Mouse (Mus musculus) liver, adult (tissue): ENCODE measurements around the gene Rftn2.

ENCODE experiments used
- GATA4 ChIP-seq: IDR thresholded peaks from 2 replicates; pipeline ENCODE4 v1.6.1; 2014; ENCODE audit warnings: mild to moderate bottlenecking, low read length; ENCODE audit not compliant: insufficient replicate concordance

Gene Rftn2

DNA sequence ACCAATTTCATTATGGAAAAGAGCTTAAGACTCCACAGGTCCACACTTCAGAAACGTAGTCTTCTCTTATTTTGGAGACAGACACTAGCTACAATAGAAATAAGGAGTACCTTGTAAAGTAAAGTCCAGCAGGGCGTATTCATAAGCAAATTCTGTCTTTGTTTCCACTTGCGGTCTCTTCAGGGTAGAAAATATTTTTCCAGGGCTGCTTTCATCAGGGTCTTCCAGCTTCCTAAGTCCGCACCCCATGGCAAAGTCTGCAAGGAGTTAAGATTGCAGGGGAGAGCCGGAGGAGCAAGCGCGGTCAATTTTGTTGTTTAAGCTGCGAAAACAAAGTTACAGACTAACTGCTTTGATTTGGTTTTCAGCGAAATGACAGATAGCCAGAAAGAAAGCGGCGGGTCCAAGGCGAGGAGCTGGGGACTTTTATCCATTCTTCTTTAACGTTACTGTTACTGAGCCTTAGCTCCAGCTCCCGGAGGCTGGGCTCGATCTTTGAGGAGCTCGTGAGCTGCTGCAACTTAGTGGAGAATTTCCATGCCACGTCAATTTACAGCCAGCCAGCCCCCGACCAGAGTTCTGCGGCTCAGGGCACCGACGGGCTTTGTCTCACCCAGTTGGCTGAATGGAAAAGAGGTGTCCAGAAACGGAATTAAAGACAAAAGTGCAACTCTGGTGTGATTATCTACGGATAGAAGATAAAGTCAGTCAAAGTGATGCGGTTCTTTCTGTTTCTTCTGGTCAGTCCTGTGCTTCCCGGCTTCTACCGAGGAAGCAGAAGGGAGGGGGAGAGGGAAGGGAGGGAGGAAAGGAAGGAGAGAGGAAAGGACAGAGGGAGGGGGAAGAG, at the start of gene Rftn2:
Rftn2 (minus strand) TSS at position 772 of the 847 bp plus-strand sequence.
- TF ChIP-seq GATA4, result no peak; the same call in 1 of the 2 replicates

DNA sequence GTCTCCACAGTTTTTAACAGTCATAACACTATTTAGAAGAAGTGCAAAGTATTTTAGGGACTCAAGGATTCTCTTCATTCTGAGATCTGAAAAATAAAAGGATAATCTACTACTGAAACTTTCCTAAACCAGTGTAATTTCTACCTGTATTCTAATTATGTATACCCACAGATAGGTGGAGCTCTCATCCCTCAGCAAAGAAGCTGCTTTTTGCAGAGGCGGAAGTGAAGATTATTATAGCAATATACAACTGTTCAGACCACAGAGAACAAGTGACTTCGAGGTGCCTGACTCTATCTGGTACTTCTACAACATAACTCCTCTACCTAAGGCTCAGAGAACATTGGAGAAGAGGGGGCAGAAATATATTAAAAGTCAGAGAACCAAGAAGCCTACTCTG, 38.9 kb upstream of the Rftn2 start:
- TF ChIP-seq GATA4, result no peak

DNA sequence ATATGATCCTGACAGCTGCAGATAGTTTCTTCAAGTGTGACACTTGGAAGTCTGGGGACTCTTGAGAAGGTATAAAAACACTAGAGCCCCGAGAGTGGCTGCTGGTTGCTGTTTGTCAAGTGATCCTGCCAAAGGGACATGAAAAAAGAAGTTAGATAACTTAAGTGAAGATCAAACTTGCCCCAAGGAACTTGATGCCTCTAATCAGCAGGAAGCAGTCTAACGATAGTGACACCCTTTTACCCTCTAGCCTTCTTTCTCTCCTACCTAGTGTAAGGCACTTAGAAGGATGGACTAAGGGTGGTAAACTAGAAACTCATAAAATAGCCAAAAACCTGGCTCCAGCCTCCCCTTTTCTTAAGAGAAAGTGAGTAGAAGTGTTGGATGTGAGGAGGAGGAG, 37.8 kb upstream of the Rftn2 start:
- no peak for TF ChIP-seq GATA4

DNA sequence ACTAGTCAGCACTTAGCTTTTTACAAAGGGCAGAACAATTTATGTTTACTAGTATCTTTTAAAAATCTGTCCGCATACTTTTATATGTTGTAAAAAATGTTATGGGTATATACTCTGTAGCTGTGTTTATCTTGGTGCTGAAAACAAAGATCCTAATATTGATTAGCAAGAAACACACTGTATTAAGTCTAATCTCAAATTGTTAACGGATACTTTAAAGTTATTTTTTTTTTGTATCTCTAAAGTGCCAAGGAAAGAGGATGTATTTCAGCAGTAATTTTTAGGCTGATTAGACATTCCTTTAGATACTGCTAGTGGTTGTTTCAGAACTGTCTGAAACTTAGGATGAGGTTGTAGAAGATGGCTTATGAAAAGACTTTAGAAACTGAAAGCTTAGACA, 19.8 kb upstream of the Rftn2 start:
- TF ChIP-seq GATA4, result no peak

DNA sequence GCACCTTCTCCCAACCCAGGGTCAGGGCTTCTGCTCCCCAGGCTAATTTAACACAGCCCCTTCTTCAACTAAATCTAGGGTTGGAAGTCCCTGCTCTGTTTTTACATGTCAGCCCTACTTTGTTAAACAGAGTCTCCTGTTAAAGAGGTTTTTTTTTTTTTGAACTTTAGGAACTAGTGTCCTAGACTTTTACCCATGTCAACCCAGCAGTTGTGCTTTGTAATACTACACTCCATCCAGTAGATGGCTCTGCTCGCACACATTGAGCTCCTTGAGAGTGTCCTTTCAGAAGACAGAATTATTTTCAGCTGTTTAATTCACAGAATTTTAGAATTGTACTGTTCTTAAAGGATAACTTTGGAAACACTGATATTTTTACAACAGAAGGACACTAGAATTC, 12.7 kb upstream of the Rftn2 start:
- TF ChIP-seq GATA4, result no peak

DNA sequence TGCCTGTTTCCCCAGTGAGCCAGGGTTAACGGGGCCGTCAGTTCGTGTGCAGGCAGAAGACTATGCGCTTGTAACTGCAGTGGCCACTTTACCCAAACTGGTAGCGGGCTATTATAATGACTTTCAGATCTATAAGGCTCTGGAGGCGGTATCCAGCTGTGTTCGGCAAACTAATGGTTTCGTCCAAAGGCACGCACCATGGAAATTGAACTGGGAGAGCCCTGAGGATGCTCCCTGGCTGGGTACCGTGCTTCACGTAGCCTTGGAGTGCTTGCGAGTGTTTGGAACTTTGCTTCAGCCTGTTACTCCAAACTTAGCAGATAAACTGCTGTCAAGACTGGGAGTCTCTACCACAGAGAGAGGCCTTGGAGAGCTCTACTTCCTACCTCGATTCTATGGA, 11.9 kb upstream of the Rftn2 start:
- no peak for TF ChIP-seq GATA4

DNA sequence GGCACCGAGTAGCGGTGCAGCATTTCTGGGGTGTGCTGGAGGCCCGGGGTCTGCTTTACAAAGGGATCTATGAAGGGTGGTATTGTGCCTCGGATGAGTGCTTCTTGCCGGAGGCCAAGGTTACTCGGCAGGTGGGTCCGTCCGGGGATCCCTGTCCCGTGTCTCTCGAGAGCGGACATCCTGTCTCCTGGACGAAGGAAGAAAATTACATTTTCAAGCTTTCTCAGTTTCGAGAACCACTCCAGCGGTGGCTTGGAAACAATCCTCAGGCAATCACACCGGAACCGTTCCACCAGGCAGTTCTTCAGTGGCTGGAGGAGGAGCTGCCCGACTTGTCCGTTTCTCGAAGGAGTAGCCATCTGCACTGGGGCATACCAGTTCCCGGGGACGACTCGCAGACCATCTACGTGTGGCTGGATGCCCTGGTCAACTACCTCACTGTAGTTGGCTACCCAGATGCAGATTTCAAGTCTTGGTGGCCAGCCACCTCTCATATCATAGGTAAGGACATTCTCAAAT, 11.1 kb upstream of the Rftn2 start:
- no peak for TF ChIP-seq GATA4

DNA sequence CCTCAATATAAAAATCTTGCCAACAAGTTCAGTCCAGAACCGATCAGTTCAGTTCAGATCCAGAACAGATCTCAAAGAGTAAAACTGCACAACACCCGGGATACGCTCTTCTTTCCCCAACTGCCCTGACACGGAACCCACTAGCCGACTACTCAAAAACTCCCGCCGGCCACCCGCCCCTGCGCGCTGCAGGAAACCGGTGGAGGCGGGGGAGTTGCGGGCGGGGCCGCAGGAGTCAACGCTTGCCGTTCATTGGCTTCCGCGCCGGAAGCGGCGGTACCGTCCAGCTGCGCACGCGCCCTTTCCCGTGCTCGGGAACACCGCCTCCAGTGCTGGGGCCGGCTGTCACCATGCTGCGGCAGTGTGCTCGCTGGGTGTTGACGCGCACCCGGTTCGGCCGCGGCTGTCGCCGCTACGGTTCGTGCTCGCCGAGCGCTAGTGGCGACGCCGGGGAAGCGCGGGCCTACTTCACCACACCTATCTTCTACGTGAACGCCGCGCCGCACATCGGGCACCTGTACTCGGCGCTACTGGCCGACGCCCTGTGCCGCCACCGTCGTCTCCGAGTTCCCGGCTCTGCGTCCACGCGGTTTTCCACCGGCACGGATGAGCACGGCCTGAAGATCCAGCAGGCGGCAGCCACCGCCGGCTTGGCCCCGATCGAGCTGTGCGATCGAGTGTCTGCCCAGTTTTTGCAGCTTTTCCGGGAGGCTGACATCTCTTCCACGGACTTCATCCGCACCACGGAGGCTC, 10.5 kb upstream of the Rftn2 start, which contains the start of gene Mars2:
Mars2 (plus strand) TSS at position 288 of the 753 bp plus-strand sequence.
- no peak for TF ChIP-seq GATA4

DNA sequence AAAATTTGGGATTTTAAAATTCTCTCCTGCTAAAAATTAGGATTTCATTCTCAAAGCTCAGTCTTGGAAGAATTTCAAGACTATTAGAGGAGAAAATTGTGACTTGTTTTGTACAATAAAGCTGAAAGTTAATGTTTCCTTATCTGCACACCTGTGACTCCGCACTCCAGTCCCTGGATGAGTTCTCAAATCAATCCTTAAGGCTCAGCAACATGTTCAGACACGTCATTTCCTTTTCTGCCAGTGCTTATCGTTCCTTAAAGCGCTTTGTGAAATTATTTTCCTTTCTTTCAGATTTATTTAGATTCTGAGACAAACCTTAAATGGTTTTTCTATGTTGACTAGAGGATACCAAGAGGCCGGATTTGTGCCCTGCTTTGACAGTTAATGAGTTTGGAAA, 9.9 kb upstream of the Rftn2 start:
- no peak for TF ChIP-seq GATA4

DNA sequence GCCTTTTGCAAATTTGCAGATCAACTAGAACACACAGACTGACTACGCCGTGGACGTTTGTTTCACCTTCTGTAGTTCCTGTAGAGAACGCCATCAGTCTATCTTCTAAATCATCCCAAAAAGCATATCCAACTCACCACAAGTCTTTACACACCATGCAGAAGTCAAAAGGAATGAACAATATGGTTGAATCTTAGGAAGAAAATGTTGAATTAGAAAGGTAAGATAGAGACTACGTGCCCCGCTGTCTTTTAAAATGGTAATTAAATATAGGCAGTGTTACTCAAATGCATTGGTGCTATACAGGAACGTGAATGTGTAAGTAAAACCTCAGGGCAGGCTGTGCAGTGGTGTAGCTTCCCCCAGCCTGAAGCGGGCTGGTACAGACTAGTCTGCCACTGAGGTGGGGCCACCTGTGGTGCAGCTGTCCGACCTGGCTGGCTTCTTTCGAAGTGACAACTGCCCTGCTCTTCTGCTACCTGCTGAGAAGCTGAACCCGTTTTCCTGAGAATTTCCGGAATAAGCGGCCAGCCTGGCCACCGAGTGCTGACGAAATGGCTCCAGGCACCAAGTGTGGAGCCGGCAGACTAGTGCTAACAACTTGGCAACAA, 8.4 kb upstream of the Rftn2 start:
- no peak for TF ChIP-seq GATA4

DNA sequence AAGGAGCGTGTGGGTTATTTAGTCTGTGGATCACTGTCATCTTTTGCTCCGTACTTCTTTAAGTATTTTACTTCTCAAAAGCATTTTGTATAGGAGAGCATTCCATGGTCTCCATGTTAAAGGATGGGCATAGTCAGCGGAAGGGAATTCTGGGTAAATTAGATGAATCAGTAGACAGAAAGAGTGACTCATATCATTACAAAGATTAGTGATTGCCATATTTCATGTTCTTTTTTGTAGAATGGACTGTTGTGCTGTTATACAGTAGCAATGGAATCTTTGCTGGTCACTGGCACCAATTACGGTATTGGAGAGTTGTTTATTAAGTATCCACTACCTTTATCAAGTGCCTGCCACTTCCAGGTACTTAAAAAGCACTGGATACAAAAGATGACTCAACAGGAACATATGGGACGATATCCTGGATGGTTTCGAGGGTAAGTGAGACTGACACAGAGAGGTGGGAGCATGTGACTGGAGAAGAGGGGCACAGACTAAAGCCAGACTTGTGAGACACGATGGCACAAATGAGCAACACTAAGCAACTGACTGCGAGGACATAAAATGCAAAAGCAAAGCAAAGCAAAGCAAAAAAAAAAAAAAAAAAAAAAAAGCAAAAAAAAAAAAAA, 1.8 kb upstream of the Rftn2 start:
- TF ChIP-seq GATA4, result no peak

DNA sequence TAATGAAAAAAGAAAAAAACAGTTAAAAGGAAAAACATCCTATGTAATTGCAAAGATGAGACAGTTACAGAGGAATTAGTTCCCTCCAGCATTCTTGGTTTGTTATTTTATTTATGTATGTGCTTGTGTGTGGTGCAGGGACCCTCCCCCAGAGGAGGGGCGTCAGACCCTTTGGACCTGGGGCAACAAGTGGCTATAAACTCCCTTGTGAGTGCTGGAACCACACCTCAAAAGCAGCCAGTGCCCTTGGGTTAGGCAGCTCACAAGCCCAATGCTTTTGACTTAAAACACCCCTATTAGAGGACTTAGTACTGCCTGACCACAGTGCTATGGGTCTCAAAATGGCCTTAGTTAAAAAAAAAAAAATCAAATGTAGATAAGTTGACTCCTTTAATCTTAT, 794 bp upstream of the Rftn2 start:
- no peak for TF ChIP-seq GATA4

DNA sequence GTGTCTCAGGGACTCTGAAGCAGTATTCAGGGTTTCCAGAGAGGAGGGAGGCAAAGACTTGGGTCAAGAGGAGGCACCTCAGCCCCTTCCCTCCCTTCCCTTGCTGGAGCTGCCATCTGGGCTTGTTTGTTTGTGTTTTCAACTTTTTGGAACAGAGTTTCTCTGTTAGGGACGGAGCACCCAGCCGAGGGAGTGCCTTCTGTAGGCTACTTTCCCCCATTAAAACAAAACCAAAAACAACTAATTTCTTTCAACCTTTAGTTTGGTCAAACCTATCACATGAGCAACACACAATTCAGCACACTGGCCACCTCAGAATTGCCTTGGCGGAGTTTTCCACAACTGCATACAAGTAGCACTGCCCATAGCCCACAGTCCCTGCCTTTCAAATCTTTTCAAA, 1.2 kb downstream of the Rftn2 start:
- TF ChIP-seq GATA4, result no peak

DNA sequence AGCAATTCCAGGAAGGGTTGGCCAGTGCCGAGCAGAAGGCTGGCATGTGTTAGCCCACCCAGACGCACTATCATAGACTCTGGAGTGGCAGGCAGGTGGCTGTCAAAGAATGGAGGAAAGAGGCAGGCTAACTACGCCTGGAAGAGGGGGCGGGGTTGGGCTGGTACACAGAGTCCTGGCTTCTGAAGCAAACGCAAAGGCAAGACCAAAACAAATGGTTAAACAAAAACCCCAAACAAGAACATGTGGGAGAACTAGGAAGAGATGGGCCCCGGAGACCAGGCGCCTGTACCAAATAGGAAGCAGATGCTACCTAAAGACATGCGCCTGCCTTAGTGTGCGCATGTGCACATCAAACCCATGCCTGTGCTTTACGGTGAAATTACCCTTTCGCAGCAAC, 2.5 kb downstream of the Rftn2 start:
- no peak for TF ChIP-seq GATA4

DNA sequence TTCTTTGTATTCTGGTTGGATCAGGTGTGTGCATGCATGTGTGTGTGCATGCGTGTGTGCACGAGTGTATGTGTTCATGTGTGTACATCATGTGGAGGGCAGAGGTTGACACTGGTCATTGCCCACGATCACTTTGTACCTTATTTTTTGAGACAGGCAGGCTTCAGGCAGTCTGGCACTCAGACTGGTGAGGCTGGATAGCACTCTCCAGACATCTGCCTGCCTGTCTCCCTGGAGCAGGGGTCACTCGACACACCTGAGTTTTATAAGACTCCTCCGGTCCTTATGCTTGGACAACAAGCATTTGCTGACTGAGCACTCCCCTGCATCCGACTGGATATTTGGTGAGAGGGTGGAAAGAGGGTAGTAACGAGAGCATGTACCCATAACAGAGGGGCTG, 3.6 kb downstream of the Rftn2 start:
- TF ChIP-seq GATA4, result no peak
